Mouse (Mus musculus) 3134 (cell line): Measurements from ENCODE around the gene Stx12.

Source experiments
- DNase-seq: peaks from one replicate; pipeline ENCODE4 v3.0.0-alpha.2; 2011; ENCODE audit warnings: low spot score; ENCODE audit not compliant: insufficient read length; ENCODE audit errors: extremely low read depth

Gene Stx12

GRCm38 (mm10) chr4:132871116-132871515 is 13.2 kb downstream of the Stx12 start:
- DNase-seq: no peak

- peak; percentile 11 for DNase-seq
Measured at GRCm38 (mm10) chr4:132864856-132865255, 19.5 kb downstream of the Stx12 start.

- DNase-seq: no peak
Measured at GRCm38 (mm10) chr4:132863012-132863411, 21.3 kb downstream of the Stx12 start.

GRCm38 (mm10) chr4:132860880-132861279 is 23.4 kb downstream of the Stx12 start:
- no peak for DNase-seq

- no peak for DNase-seq
Measured at GRCm38 (mm10) chr4:132843705-132844071, 40.6 kb downstream of the Stx12 start.

- peak; percentile 94 for DNase-seq
Measured at GRCm38 (mm10) chr4:132842970-132843704, 41.2 kb downstream of the Stx12 start, which contains the start of gene Ppp1r8. Gene Ppp1r8 (minus strand): TSS chr4:132843169.

GRCm38 (mm10) chr4:132842281-132842906 is 41.9 kb downstream of the Stx12 start:
- DNase-seq: peak; percentile 63

GRCm38 (mm10) chr4:132841493-132841892 is 42.8 kb downstream of the Stx12 start:
- no peak for DNase-seq

- DNase-seq: peak; percentile 40
Measured at GRCm38 (mm10) chr4:132823614-132824366, 60.5 kb downstream of the Stx12 start.

- no peak for DNase-seq
Measured at GRCm38 (mm10) chr4:132818442-132818841, 65.9 kb downstream of the Stx12 start.

- DNase-seq: no peak
Measured at GRCm38 (mm10) chr4:132816855-132817254, 67.5 kb downstream of the Stx12 start.

GRCm38 (mm10) chr4:132816404-132816803 is 67.9 kb downstream of the Stx12 start:
- DNase-seq: no peak

GRCm38 (mm10) chr4:132809621-132810020 is 74.7 kb downstream of the Stx12 start:
- DNase-seq: no peak

- DNase-seq: peak; percentile 16
Measured at GRCm38 (mm10) chr4:132807771-132808641, 76.3 kb downstream of the Stx12 start.

GRCm38 (mm10) chr4:132806620-132807191 is 77.6 kb downstream of the Stx12 start:
- no peak for DNase-seq

- no peak for DNase-seq
Measured at GRCm38 (mm10) chr4:132805599-132806197, 78.6 kb downstream of the Stx12 start.

GRCm38 (mm10) chr4:132805146-132805545 is 79.2 kb downstream of the Stx12 start:
- DNase-seq: no peak

- DNase-seq: no peak
Measured at GRCm38 (mm10) chr4:132804331-132804730, 80.0 kb downstream of the Stx12 start.

- no peak for DNase-seq
Measured at GRCm38 (mm10) chr4:132803876-132804275, 80.4 kb downstream of the Stx12 start.
